In the genomic region with DNA sequence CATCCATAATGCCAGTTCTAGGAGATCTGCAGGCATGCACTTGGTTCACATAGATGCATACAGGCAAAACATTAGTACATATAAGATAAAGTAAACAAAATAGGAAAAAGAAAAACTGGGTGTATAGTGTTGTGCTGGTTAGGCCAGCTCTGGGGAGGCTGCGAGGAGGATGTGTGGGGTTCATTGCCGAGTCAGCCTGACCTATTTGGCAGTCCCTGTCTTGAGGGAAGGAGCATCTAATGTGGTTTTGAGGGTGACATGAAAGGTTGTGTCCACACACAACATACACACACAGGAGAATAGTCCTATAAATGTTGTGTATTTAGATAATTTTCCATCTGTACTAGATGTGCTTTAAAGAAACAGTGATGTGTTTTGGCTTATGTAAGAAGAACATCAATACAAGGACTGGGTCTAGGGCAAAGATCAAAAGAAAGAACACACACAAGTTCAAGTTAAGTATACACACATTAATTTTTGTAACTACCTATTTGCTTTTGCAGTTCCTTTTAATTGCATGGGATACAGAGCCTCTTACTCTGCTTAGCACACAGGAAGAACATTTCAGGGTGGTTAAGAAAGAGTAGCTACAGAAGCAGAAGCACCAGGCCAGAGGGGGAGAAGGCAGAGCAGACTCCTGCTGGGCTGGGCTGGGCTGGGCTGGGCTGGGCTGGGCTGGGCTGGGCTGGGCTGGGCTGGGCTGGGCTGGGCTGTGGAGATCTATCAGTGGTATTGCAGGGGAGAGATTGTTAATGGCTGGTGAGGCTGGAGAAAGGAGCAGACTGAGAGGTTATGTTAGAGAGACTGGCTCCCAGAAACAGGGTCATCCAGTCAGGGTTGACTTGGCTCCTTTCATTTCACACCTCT, we compare ENCODE assay signal across 11 mouse cellular contexts. TPM values are rescaled to one million over a fixed set of nuclear protein-coding genes. Genes with fewer than 3 reads are reported as not detected.
DNase-seq lines count a peak whose midpoint lies in the region; ATAC-seq lines count a peak whose summit lies in the region.
"Had no signal": no experiment of that assay in that cellular context is flagged by ENCODE, and none has a peak within 500 bp of the region (broad histone marks: within the 10 kb centered on the region; RNA-seq: fewer than 3 reads in every experiment).

No protein-coding gene starts in this region.

- peaks cover 71% of the 10 kb centered on the region for H3K36me3 ChIP-seq in erythroblast, embryonic 14.5 days (ENCODE audit: control insufficient read depth)
- no peaks in the 10 kb centered on the region; the same call in 1 of the 2 replicates for H3K36me3 ChIP-seq in liver, embryonic 16.5 days (ENCODE audit: control insufficient read depth, insufficient read depth)
- no peaks in the 10 kb centered on the region for H3K36me3 ChIP-seq in forebrain, embryonic 14.5 days (ENCODE audit: control insufficient read depth, insufficient read depth, low read length)
- no peaks in the 10 kb centered on the region for H3K36me3 ChIP-seq in hindbrain, embryonic 11.5 days (ENCODE audit: control insufficient read depth, insufficient read depth, low read length)

- peak; percentile 7 for DNase-seq in thymus, postnatal 25 days
- no peak for DNase-seq in thymus, postnatal 36 days
- DNase-seq in Muller cell, postnatal 12 days (ENCODE audit: inconsistent ontology term) = no peak
- DNase-seq in layer of hippocampus, adult 9-11 months = no peak
- no peak for DNase-seq in forebrain, embryonic 14.5 days (ENCODE audit: low spot score)
- no peak for DNase-seq in hindbrain, embryonic 11.5 days (ENCODE audit: low spot score)
- DNase-seq: heart, adult 2 months; lung, embryonic 14.5 days; right cerebral cortex, postnatal 14 days had no signal

- peak overlapping the region; percentile 2 for H3K4me3 ChIP-seq in erythroblast, embryonic 14.5 days (replicated peaks)
- H3K4me3 ChIP-seq in liver, embryonic 16.5 days (ENCODE audit: low read depth, low read length) = peak overlapping the region; percentile 21
- no peak overlapping the region for H3K4me3 ChIP-seq in forebrain, embryonic 14.5 days (ENCODE audit: low read depth, low read length)
- no peak overlapping the region for H3K4me3 ChIP-seq in hindbrain, embryonic 11.5 days (ENCODE audit: low read depth, low read length)
- H3K4me3 ChIP-seq: heart, adult 2 months had no signal

- 46% methylated on average over 2 of the region's 2 CpGs for WGBS in liver, embryonic 16.5 days (ENCODE audit: insufficient replicate concordance)
- WGBS in forebrain, embryonic 14.5 days = 93% methylated on average over 2 of the region's 2 CpGs
- 84% methylated on average over 2 of the region's 2 CpGs for WGBS in hindbrain, embryonic 11.5 days

- peak overlapping the region; percentile 53 for H3K4me2 ChIP-seq in liver, embryonic 16.5 days (ENCODE audit: low read depth, low read length)
- no peak overlapping the region for H3K4me2 ChIP-seq in forebrain, embryonic 14.5 days (ENCODE audit: low read length)
- H3K4me2 ChIP-seq in hindbrain, embryonic 11.5 days (replicated peaks; ENCODE audit: low read depth, low read length) = no peak overlapping the region
- H3K4me2 ChIP-seq: lung, embryonic 14.5 days had no signal

- H3K27me3 ChIP-seq in erythroblast, embryonic 14.5 days (ENCODE audit: control insufficient read depth) = no peaks in the 10 kb centered on the region
- no peaks in the 10 kb centered on the region for H3K27me3 ChIP-seq in liver, embryonic 16.5 days (ENCODE audit: control insufficient read depth, insufficient read depth, low read depth, low read length)
- H3K27me3 ChIP-seq in forebrain, embryonic 14.5 days (replicated peaks; ENCODE audit: control insufficient read depth, insufficient read depth, low read length) = no peaks in the 10 kb centered on the region
- H3K27me3 ChIP-seq in hindbrain, embryonic 11.5 days (ENCODE audit: control insufficient read depth, insufficient read depth, low read length) = no peaks in the 10 kb centered on the region

- ATAC-seq in liver, embryonic 16.5 days (ENCODE audit: low read depth) = peak; percentile 94
- ATAC-seq in forebrain, embryonic 14.5 days = no peak
- ATAC-seq in hindbrain, embryonic 11.5 days (ENCODE audit: low FRiP score) = no peak

- H3K27ac ChIP-seq in liver, embryonic 16.5 days (ENCODE audit: low read length) = peak overlapping the region; percentile 76
- no peak overlapping the region for H3K27ac ChIP-seq in forebrain, embryonic 14.5 days (ENCODE audit: low read depth, low read length)
- no peak overlapping the region for H3K27ac ChIP-seq in hindbrain, embryonic 11.5 days (ENCODE audit: low read depth, low read length)
- H3K27ac ChIP-seq: heart, adult 2 months had no signal

- H3K4me1 ChIP-seq in erythroblast, embryonic 14.5 days (ENCODE audit: control insufficient read depth) = peaks cover 50% of the 10 kb centered on the region
- peaks cover 27% of the 10 kb centered on the region for H3K4me1 ChIP-seq in liver, embryonic 16.5 days (ENCODE audit: control insufficient read depth, low read depth, low read length)
- H3K4me1 ChIP-seq in forebrain, embryonic 14.5 days (ENCODE audit: control insufficient read depth, insufficient read depth, low read length) = no peaks in the 10 kb centered on the region
- no peaks in the 10 kb centered on the region for H3K4me1 ChIP-seq in hindbrain, embryonic 11.5 days (replicated peaks; ENCODE audit: control insufficient read depth, insufficient read depth, low read length)

- no peaks in the 10 kb centered on the region for H3K9me3 ChIP-seq in erythroblast, embryonic 14.5 days (ENCODE audit: control insufficient read depth, low read length)
- no peaks in the 10 kb centered on the region for H3K9me3 ChIP-seq in liver, embryonic 16.5 days (replicated peaks; ENCODE audit: control insufficient read depth, low read length)
- H3K9me3 ChIP-seq in forebrain, embryonic 14.5 days (replicated peaks; ENCODE audit: control insufficient read depth, low read length) = no peaks in the 10 kb centered on the region
- H3K9me3 ChIP-seq in hindbrain, embryonic 11.5 days (ENCODE audit: control insufficient read depth, low read length) = no peaks in the 10 kb centered on the region

- H3K9ac ChIP-seq in liver, embryonic 16.5 days (ENCODE audit: low read depth, low read length) = no peak overlapping the region
- no peak overlapping the region for H3K9ac ChIP-seq in forebrain, embryonic 14.5 days (ENCODE audit: low read length)
- no peak overlapping the region for H3K9ac ChIP-seq in hindbrain, embryonic 11.5 days (ENCODE audit: low read depth, low read length)
- H3K9ac ChIP-seq: lung, embryonic 14.5 days had no signal

RNA-seq across cellular contexts. Expression of gene Larp4b, which starts 13.5 kb away (rescaled TPM):
- 1.5 and 2.0 TPM in 2 replicates for polyA plus RNA-seq in erythroblast, embryonic 14.5 days (2012)
- polyA plus RNA-seq in liver, embryonic 16.5 days (2015; fragmentation: Nextera tagmentation; extraction: Ambion mirVana) = 24.1 and 24.4 TPM in 2 replicates
- 37.0 and 41.0 TPM in 2 replicates for polyA plus RNA-seq in forebrain, embryonic 14.5 days (2014; fragmentation: Nextera tagmentation; extraction: Ambion mirVana)
- 35.3 and 36.0 TPM in 2 replicates for polyA plus RNA-seq in hindbrain, embryonic 11.5 days (2014; fragmentation: Nextera tagmentation; extraction: Ambion mirVana)

Comparison
In these comparisons a context has a peak if more than half of its experiments do, and no peak if none do; other contexts are left out.
1. H3K4me3 ChIP-seq: peak in erythroblast, embryonic 14.5 days (single experiment) and liver, embryonic 16.5 days (single experiment); none in forebrain, embryonic 14.5 days (single experiment) and hindbrain, embryonic 11.5 days (single experiment).